Mouse (Mus musculus) olfactory bulb, adult 2 months (tissue): ENCODE measurements around the gene Atxn2l.

Experiments
- CTCF ChIP-seq: fragments of 200-500 bp; IDR thresholded peaks from 2 replicates; pipeline ENCODE4 v1.5.1; 2012; ENCODE audit warnings: low read depth, mild to moderate bottlenecking, low read length, moderate library complexity; ENCODE audit not compliant: insufficient read depth
- POLR2A ChIP-seq: fragments of 200-500 bp; IDR thresholded peaks from 2 replicates; pipeline ENCODE4 v1.6.1; 2012; ENCODE audit warnings: mild to moderate bottlenecking, low read depth, low read length, moderate library complexity; ENCODE audit not compliant: insufficient read depth

- TF ChIP-seq CTCF (no peak), POLR2A (no peak)
These were observed 24.9 kb upstream of the Atxn2l start for GRCm38 (mm10) chr7:126528166-126528577.
